Mouse (Mus musculus) forebrain, embryonic 12.5 days (tissue): ENCODE data around the gene Fam57b. TPM values are rescaled to one million over a fixed set of nuclear protein-coding genes. Genes with fewer than 3 reads are reported as not detected.

Source experiments
- ATAC-seq: fragments of 200-750 bp; cut with Nextera tagmentation; 2 replicates; pipeline ENCODE4 v1.8.0; 2017; ENCODE audit warnings: moderate TSS enrichment; ENCODE audit not compliant: low FRiP score
- H3K27ac ChIP-seq: fragments of 300-500 bp; sonication (generic); 2 replicates; pipeline ENCODE4 v1.5.1; 2016; ENCODE audit warnings: mild to moderate bottlenecking
- H3K27me3 ChIP-seq: fragments of 300-500 bp; sonication (generic); 2 replicates; pipeline ENCODE4 v1.6.1; 2016; ENCODE audit warnings: mild to moderate bottlenecking
- H3K36me3 ChIP-seq: fragments of 300-500 bp; sonication (generic); replicated peaks from 2 replicates; pipeline ENCODE4 v1.6.1; 2016; ENCODE audit warnings: mild to moderate bottlenecking
- H3K4me1 ChIP-seq: fragments of 300-500 bp; sonication (generic); 2 replicates; pipeline ENCODE4 v1.6.1; 2016
- H3K4me2 ChIP-seq: fragments of 300-500 bp; sonication (generic); 2 replicates; pipeline ENCODE4 v1.6.1; 2016; ENCODE audit warnings: mild to moderate bottlenecking, moderate library complexity
- H3K4me3 ChIP-seq: fragments of 300-500 bp; sonication (generic); replicated peaks from 2 replicates; pipeline ENCODE4 v1.5.1; 2016; ENCODE audit warnings: mild to moderate bottlenecking
- H3K9ac ChIP-seq: fragments of 300-500 bp; sonication (generic); 2 replicates; pipeline ENCODE4 v1.6.1; 2016; ENCODE audit warnings: mild to moderate bottlenecking
- H3K9me3 ChIP-seq: fragments of 300-500 bp; sonication (generic); 2 replicates; pipeline ENCODE4 v1.6.1; 2016
- WGBS: fragments of 180-500 bp; shearing (Covaris S2); methylation state at CpG from one replicate; pipeline ENCODE4 v1.1.7; 2016; 5-methylcytosine and 5-hydroxymethylcytosine counted together
- polyA plus RNA-seq: library from polyadenylated mRNA; unstranded; fragments of >200 nt; fragmentation: Nextera tagmentation; extraction: Ambion mirVana; gene quantifications from 2 replicates; pipeline ENCODE4 v1.2.1, GENCODE M21; 2016

The Fam57b gene
- polyA plus RNA-seq, 1 experiment from 2014 or later: 17.6 TPM

DNA sequence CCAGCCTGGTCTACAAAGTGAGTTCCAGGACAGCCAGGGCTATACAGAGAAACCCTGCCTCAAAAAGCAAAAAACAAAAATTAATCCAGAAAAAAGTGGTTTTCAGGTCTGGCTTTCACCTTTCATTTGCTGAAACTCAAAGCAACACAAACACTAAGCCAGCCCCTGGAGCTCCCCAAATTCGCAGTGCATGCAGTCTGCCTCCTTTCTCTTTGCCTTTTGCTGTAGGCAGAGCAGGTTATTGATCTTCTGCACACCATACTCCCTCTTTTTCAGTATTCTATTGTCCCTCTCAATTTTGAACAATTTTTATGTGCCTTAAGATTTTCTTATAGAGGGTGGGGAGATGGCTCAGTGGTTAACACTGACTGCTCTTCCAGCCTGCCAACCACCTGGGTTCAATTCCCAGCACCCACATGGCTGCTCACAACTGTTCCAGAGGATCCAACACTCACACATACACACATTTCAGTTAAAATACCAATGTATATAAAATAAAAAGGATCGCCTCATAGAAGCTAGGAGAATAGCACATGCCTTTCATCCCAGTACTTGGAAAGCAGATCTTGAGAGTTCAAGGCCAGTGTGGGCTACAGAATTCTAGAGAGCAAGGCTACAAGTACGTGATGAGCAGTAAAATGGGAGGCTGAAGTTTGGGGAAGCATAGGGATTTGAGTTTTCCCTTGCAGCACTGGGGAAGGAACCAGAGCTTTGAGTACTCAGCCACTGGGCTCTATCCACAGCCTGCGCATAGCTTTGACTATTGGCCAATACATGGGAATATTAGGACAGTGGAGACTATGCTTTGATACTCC is 3.8 kb upstream of the Fam57b start:
- Histone ChIP-seq H3K27me3 (no peaks in the 10 kb centered on the region), H3K36me3 (peaks cover 53% of the 10 kb centered on the region), H3K4me3 (no peak overlapping the region), H3K4me1 (peaks cover 48% of the 10 kb centered on the region), H3K27ac (no peak overlapping the region), H3K4me2 (no peak overlapping the region), H3K9ac (no peak overlapping the region), H3K9me3 (no peaks in the 10 kb centered on the region)
- WGBS: 81% methylated on average over 4 of the region's 4 CpGs
- ATAC-seq: no peak

- H3K9ac ChIP-seq: no peak overlapping the region
- H3K9me3 ChIP-seq: no peaks in the 10 kb centered on the region
- H3K27me3 ChIP-seq: no peaks in the 10 kb centered on the region
- H3K27ac ChIP-seq: no peak overlapping the region
- H3K36me3 ChIP-seq: peaks cover 47% of the 10 kb centered on the region
- 83% methylated on average over 4 of the region's 4 CpGs for WGBS
- H3K4me2 ChIP-seq: no peak overlapping the region
- ATAC-seq: no peak
- peaks cover 48% of the 10 kb centered on the region for H3K4me1 ChIP-seq
- no peak overlapping the region for H3K4me3 ChIP-seq
Measured at GRCm38 (mm10) chr7:126794271-126794605, 3.2 kb upstream of the Fam57b start.

- H3K9me3 ChIP-seq: no peaks in the 10 kb centered on the region
- H3K4me2 ChIP-seq: no peak overlapping the region
- no peak overlapping the region; the same call in 1 of the 2 replicates for H3K27ac ChIP-seq
- ATAC-seq: no peak
- 82% methylated on average over 16 of the region's 16 CpGs for WGBS
- H3K36me3 ChIP-seq: peaks cover 38% of the 10 kb centered on the region
- H3K27me3 ChIP-seq: no peaks in the 10 kb centered on the region
- H3K9ac ChIP-seq: no peak overlapping the region
- peaks cover 54% of the 10 kb centered on the region for H3K4me1 ChIP-seq
- no peak overlapping the region for H3K4me3 ChIP-seq
Measured at GRCm38 (mm10) chr7:126795387-126796317, 1.8 kb upstream of the Fam57b start.

GRCm38 (mm10) chr7:126796350-126796932 is 1.0 kb upstream of the Fam57b start:
- Histone ChIP-seq H3K27me3 (no peaks in the 10 kb centered on the region), H3K27ac (no peak overlapping the region), H3K4me1 (peaks cover 50% of the 10 kb centered on the region), H3K9ac (0 out of 2 replicates have a peak overlapping the region, but pooled peaks have one; percentile 89), H3K9me3 (no peaks in the 10 kb centered on the region), H3K36me3 (peaks cover 40% of the 10 kb centered on the region), H3K4me2 (peak overlapping the region; percentile 78; the same call in 1 of the 2 replicates), H3K4me3 (peak overlapping the region; percentile 79; the same call in 1 of the 2 replicates)
- WGBS: 70% methylated on average over 8 of the region's 8 CpGs
- no peak for ATAC-seq

DNA sequence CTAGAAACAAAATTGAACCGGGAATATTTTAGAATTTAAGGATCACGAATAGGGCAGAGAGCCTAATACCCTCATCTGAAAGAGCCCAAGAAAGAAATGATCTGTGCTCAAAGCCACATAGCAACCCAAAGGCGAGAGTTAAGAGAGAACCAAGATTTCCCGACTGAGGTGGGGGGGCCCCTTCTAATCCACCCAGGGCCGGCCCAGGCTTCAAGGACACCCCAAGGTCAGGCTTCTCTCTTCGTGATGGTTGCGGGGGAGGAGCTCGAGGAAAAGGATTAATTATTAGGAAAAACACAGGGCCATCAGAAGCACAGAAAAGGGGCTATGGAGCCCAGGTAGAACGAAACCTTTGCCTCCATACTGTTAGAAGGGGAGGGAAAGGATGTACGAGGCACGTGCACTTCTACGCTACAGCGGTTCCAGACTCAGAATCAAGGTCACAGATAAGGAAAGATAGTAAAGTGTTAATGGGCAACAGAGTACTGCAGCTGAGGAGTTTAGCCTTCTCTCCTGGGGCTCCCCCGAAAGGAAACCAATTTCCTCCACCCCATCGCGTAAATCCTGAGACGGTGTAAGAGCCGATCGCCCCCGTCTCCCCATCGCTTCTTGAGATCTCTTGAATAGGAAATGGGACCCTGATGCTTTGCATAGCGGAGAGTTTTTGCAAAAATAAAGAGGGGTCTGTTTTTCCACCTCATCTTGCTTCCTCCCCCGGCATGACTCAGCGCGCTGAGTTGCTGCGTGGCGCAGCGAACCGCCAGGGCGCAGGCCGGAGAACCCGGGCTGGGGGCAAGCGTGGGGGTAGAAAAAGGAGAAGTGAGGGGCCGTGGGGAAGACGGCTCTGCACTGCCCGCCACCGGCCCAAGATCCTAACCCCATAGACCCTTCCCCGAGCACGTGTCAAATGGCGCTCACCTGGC is 920 bp downstream of the Fam57b start:
- Histone ChIP-seq H3K4me2 (peak overlapping the region; percentile 78), H3K4me3 (peak overlapping the region; percentile 79), H3K4me1 (peaks cover 42% of the 10 kb centered on the region), H3K27me3 (no peaks in the 10 kb centered on the region), H3K36me3 (peaks cover 56% of the 10 kb centered on the region), H3K27ac (peak overlapping the region; percentile 96), H3K9ac (peak overlapping the region; percentile 89), H3K9me3 (no peaks in the 10 kb centered on the region)
- WGBS: under 1% methylated on average over 40 of the region's 40 CpGs
- ATAC-seq: no peak

GRCm38 (mm10) chr7:126799050-126799467 is 1.6 kb downstream of the Fam57b start:
- peak overlapping the region; percentile 78 for H3K4me2 ChIP-seq
- ATAC-seq: peak; percentile 96
- under 1% methylated on average over 33 of the region's 36 CpGs for WGBS
- H3K27ac ChIP-seq: peak overlapping the region; percentile 96
- H3K27me3 ChIP-seq: no peaks in the 10 kb centered on the region
- no peaks in the 10 kb centered on the region for H3K9me3 ChIP-seq
- H3K9ac ChIP-seq: peak overlapping the region; percentile 89
- H3K4me1 ChIP-seq: peaks cover 42% of the 10 kb centered on the region
- peaks cover 61% of the 10 kb centered on the region for H3K36me3 ChIP-seq
- peak overlapping the region; percentile 79 for H3K4me3 ChIP-seq

- WGBS: under 1% methylated on average over 38 of the region's 38 CpGs
- Histone ChIP-seq H3K9ac (peak overlapping the region; percentile 89), H3K27ac (peak overlapping the region; percentile 96), H3K4me3 (peak overlapping the region; percentile 79), H3K36me3 (peaks cover 64% of the 10 kb centered on the region), H3K27me3 (no peaks in the 10 kb centered on the region), H3K4me2 (peak overlapping the region; percentile 78), H3K4me1 (peaks cover 42% of the 10 kb centered on the region), H3K9me3 (no peaks in the 10 kb centered on the region)
- peak; percentile 89 for ATAC-seq
Measured at GRCm38 (mm10) chr7:126799468-126800268, 2.2 kb downstream of the Fam57b start.

DNA sequence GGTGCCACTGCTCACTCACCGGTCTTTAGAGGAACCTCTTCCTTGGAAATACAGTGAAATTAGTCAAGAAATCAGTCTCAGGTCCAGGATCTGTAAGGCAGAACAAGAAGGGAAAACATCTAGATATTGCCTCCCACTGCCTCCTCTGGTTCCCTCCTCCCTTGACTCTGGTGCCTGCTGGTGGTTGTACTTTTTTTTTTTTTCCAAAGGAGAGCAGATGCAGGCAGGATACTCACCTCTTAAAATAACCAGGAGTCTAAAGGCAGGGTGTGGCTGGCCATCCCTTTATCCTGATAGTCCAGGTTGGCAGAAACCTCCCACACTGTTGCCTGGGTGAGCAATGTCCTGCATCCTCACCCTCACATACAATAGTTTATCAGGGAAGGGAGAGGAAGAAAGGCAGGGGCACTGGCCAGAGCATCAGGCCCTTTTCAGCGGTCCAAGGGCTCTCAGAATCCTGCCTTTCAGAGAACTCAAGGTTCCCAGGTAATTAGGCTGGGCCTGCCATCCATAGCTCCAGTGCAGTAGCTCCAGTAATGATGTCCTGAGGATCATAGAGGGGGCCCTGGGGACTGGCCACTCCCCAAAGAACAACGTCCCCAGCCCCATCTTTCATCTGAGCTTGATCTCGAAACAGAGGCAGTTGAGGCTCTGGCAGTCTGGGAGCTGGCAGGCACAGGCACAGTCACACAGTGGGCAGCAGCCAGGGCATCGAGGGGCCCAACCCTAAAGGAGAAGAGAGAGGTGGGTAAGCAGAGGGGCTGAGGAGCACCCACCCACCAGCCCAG is 3.0 kb downstream of the Fam57b start:
- H3K9ac ChIP-seq: peak overlapping the region; percentile 89
- H3K4me1 ChIP-seq: peaks cover 42% of the 10 kb centered on the region
- peak overlapping the region; percentile 79 for H3K4me3 ChIP-seq
- WGBS: 26% methylated on average over 5 of the region's 5 CpGs
- ATAC-seq: no peak
- H3K9me3 ChIP-seq: no peaks in the 10 kb centered on the region
- no peaks in the 10 kb centered on the region for H3K27me3 ChIP-seq
- peak overlapping the region; percentile 78 for H3K4me2 ChIP-seq
- H3K36me3 ChIP-seq: peaks cover 64% of the 10 kb centered on the region
- peak overlapping the region; percentile 96 for H3K27ac ChIP-seq

GRCm38 (mm10) chr7:126801057-126801422 is 3.6 kb downstream of the Fam57b start:
- Histone ChIP-seq H3K36me3 (peaks cover 61% of the 10 kb centered on the region), H3K4me2 (no peak overlapping the region), H3K27ac (no peak overlapping the region), H3K4me3 (no peak overlapping the region), H3K4me1 (peaks cover 40% of the 10 kb centered on the region), H3K9me3 (no peaks in the 10 kb centered on the region), H3K9ac (0 out of 2 replicates have a peak overlapping the region, but pooled peaks have one; percentile 89), H3K27me3 (no peaks in the 10 kb centered on the region)
- no peak for ATAC-seq
- 94% methylated on average over 16 of the region's 16 CpGs for WGBS

DNA sequence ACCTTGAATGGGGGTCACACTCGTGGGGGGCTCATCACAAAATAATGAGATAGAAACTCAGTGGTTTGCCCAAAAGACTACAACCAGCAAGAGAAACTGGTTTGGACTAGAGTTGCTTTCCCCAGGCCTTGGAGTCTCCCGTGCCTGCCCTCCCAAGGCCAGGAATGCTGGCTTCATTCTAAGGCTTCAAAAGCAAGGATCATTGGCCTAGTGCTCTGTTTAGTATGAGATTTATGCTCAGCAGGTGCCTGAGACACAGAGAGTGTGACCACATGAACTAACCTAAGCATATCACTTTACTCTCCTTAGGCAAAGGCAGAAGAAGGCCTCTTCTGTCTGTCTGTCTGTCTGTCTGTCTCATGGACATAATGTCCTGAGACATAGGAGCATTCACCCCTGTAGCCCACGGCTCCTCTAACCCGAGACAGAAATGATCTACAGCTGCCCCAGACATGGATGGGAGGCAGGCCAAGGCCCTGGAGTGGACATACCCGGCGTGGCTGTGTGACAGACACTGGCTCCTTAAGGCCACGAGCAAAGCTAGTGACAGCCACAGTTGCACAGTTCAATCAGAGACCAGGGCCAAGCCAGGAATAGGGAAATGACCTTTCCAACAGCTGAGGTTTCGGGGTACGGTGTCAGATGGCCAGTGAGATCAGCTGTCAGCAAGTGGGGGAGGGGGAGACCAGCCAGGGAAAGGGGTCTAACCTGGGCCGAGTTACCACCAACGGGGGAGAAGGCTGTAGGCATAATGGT is 4.8 kb downstream of the Fam57b start:
- no peak for ATAC-seq
- H3K9me3 ChIP-seq: no peaks in the 10 kb centered on the region
- H3K4me2 ChIP-seq: no peak overlapping the region
- peaks cover 54% of the 10 kb centered on the region for H3K36me3 ChIP-seq
- H3K4me1 ChIP-seq: peaks cover 31% of the 10 kb centered on the region
- no peaks in the 10 kb centered on the region for H3K27me3 ChIP-seq
- WGBS: 87% methylated on average over 11 of the region's 11 CpGs
- H3K4me3 ChIP-seq: no peak overlapping the region
- no peak overlapping the region for H3K9ac ChIP-seq
- H3K27ac ChIP-seq: no peak overlapping the region
